Mouse (Mus musculus) lung, adult 2 months (tissue): ENCODE data around the gene Ccdc81.

Experiments used
- CTCF ChIP-seq: fragments of 200-500 bp; IDR thresholded peaks from 2 replicates; pipeline ENCODE4 v1.5.1; 2011; ENCODE audit warnings: mild to moderate bottlenecking, low read length, control low read depth; ENCODE audit not compliant: insufficient read depth
- POLR2A ChIP-seq: fragments of 200-500 bp; IDR thresholded peaks from 2 replicates; pipeline ENCODE4 v1.6.1; 2011; ENCODE audit warnings: low read depth, mild to moderate bottlenecking, control low read depth, low read length, borderline replicate concordance; ENCODE audit errors: extremely low read depth

DNA sequence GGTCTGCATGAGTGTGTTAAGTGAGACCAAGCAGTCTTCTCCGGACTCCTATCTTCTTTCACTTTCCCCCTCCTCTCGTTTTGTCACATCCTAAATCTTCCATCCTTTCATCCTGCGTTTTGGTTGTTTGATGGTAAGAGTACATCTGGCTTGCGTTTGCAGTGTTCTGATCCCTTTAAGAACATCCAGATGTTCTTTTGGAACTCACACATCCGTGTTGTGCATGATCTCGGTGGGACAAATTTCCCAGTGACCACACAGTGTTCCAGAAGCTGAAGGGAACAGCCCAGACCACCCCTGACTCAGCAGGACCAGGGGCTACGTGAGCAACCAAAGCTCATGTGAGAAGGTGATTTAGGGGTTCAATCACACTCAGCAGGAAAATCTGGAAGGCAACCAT is 5.0 kb upstream of the Ccdc81 start:
- TF ChIP-seq POLR2A (no peak), CTCF (no peak)
